Mouse (Mus musculus) ES-E14 (cell line): ENCODE results near the gene Agxt2.

Experiments
- CHD2 ChIP-seq: IDR thresholded peaks from 2 replicates; pipeline ENCODE4 v1.6.1; 2014; ENCODE audit warnings: mild to moderate bottlenecking, low read depth, low read length, inconsistent platforms
- MAFK ChIP-seq: IDR thresholded peaks from 2 replicates; pipeline ENCODE4 v1.6.1; 2014; ENCODE audit warnings: mild to moderate bottlenecking, low read depth, low read length, inconsistent platforms; ENCODE audit not compliant: insufficient read depth
- ZNF384 ChIP-seq: IDR thresholded peaks from 2 replicates; pipeline ENCODE4 v1.6.1; 2012; ENCODE audit warnings: low read depth, low read length, inconsistent platforms

- TF ChIP-seq MAFK (no peak), ZNF384 (no peak), CHD2 (no peak)
Observed at GRCm38 (mm10) chr15:10378338-10378959, 20.1 kb downstream of the Agxt2 start.
